Mouse (Mus musculus): ENCODE results near the gene Haao.

Gene Haao

GRCm38 (mm10) chr17:83830616-83831292, 17.0 kb downstream of the Haao start:
- no peak for DNase-seq

GRCm38 (mm10) chr17:83829356-83829755, 18.4 kb downstream of the Haao start:
- no peak for DNase-seq

GRCm38 (mm10) chr17:83823835-83824234, 23.9 kb downstream of the Haao start:
- DNase-seq, result no peak

DNA sequence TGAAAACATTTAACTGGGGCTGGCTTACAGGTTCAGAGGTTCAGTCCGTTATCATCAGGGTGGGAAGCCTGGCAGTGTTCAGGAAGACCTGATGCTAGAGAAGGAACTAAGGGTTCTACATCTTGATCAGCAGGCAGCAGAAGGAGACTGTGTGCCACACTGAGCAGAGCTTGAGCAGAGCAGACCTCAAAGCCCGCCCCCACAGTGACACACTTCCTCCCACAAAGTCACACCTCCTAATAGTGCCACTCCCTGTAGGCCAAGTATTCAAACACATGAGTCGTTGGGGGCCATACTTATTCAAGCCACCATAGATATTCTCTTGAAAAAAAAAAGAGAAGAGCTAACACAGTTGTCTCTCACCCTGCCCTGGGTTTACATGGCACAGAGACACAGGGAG, 25.9 kb downstream of the Haao start:
- no peak for DNase-seq

DNA sequence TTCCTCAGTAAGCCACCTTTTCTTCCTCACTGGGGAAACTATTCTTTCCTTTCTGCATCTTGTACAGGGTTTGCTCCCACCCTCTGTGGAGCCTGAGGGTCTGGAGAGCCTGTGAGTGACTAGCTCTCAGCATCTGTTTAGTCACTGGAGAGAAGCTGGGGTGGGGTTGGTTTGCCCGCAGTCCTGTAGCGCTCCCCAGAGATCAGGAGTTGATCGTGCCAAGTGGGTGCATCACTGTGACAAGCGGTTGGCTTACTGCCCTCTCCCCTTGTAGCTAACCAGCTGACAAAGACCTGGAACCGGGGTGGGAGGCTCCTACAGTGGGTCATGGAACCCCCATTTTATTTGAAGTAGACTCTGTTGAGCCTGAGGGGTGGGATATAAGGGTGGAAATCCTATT, 27.1 kb downstream of the Haao start:
- DNase-seq, result no peak

DNA sequence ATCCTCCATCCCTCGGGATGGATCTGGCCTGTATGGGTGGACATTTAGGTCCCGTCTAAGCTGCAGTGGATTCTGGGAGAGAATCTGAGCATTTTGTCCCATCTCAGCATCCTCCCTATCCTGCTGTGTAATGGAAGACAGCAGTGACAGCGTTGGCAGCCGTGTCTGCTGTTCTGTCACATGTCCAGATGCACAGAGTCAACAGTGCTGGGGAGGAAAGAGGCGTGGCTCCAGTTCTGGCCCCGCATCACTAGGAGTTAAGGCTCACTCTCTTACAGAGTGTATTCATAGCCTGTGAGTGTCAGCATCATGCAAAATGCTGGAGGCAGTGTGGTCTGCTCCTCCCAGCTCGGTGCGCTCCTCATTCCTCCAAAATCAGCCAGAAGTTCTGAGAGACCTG, 28.3 kb downstream of the Haao start:
- DNase-seq, result peak; percentile 41

GRCm38 (mm10) chr17:83816996-83817395, 30.8 kb downstream of the Haao start:
- DNase-seq, result no peak

DNA sequence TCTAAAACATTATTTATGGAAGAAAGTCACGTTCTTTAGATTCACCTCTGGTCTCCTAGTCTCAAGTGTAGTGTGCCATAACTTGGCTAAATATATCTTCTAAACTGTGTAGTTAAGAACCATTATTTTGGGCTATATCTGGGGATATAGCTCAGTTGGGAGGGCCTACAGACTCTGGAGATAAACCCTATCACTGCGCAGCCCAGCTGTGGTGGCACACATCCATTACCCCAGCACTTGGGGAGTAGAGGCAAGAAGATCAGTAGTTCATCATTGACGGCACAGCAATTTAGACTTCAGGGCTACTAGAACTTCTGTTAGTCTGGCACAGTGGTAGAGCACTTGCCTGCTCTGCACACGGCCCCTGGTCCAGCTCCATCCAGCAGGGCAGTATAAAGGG, 34.7 kb downstream of the Haao start:
- DNase-seq, result no peak

GRCm38 (mm10) chr17:83812200-83812944, 35.4 kb downstream of the Haao start:
- no peak for DNase-seq

DNA sequence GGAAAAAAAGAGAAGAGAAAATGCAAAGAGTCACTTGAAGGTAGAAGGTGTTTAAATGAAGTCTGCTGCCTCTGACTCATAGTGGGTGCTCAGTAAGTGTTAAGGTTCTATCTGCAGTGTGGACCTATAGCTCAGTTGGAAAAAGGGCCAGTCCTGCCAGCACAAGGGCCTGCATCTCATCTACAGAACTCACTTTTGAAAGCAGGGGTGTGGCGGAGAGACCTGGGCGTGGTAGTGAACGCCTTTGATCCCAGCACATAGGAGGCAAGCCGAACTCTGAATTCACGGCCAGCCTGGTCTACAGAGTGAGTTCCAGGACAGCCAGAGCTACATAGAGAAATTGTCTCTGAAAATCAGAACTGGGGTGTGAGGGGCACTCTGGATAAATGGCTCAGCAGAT, 37.5 kb downstream of the Haao start:
- DNase-seq, result no peak

- no peak for DNase-seq
Observed at GRCm38 (mm10) chr17:83809197-83809829, 38.5 kb downstream of the Haao start.

DNA sequence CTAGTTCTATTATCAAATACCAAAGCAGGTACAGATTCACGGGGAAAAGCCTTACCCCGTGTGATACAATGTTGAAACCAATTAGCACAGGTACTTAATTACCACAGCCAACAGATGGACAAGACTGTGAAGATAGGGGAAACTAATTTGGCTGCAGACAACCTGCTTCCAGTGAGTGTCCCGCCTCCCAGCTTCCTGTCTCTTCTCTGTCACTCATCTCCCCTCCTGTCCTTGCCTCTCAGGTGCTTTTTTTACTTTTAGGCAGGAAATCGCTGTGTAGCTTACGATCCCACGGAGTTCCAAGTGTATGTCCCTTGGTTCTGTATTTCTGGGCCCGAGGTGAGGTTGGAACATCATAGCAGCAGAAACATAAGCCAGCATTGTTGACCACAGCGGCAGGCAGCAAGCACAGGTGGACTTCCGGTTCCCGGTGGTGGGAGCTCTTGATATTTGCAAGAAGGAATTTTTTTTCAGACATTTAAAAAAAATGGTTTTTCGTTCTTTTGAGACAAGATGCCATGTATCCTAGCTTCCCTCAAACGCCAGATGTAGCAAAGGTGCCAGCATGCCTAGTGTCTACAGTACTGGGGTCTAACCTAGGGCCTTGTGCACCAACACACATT, 39.2 kb downstream of the Haao start:
- no peak for DNase-seq

DNA sequence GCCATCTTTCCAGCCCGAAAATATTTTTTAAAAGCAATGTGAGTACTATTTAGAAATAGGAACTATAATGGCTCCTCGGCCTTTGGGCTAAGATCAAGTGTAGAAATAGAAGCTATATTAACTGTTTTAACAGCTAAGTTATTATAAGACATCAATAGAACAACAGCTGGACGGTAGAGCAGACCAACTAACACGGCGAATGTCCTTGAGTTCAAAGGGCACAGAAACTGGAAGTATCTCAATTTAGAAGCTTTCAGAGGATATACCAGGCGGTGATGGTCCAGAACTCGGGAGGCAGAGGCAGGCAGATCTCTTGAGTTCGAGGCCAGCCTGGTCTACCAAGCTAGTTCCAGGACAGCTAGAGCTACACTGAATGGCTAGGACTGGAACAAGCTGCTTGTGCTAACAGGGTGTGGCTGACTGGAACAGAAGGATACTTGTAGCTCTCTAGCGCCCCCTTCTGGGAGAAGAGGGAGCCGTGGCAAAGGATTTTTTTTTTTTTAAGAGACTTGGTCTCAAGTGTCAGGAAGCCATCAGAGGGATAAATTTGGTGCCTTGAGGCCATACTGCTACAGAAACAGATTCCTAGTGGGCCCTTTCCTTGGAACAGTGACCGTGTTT, 39.9 kb downstream of the Haao start:
- DNase-seq, result peak; percentile 68

GRCm38 (mm10) chr17:83807345-83807744, 40.4 kb downstream of the Haao start:
- DNase-seq, result no peak

GRCm38 (mm10) chr17:83805078-83805477, 42.7 kb downstream of the Haao start:
- no peak for DNase-seq

GRCm38 (mm10) chr17:83803987-83804386, 43.8 kb downstream of the Haao start:
- DNase-seq, result no peak

DNA sequence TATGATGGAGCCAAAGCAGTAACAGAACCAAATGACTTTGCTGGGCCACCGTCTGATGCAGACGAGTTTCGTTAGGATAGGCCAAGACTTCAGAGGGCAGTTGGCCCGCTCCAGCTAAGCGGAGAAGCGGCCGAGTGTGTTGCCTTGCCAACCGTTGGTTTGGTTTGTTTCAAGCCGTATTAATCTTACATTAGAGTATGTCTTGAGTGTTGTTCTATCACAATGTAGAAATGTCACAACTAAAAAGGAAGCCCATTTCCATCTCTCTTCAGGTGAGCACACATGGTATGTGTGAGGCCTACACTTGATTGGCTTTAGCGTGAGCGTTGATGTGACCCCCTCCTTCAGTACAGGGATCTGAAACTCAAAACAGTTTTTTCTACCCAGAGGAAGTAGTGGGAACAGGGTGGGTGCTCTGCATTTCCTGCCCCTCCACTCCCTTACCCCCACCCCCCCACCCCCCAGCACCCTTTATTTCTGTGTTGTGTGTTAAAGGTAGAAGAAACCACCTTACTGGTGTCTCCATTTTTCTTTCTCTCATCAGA, 48.2 kb downstream of the Haao start:
- no peak for DNase-seq

GRCm38 (mm10) chr17:83795121-83795520, 52.6 kb downstream of the Haao start:
- DNase-seq, result no peak

DNA sequence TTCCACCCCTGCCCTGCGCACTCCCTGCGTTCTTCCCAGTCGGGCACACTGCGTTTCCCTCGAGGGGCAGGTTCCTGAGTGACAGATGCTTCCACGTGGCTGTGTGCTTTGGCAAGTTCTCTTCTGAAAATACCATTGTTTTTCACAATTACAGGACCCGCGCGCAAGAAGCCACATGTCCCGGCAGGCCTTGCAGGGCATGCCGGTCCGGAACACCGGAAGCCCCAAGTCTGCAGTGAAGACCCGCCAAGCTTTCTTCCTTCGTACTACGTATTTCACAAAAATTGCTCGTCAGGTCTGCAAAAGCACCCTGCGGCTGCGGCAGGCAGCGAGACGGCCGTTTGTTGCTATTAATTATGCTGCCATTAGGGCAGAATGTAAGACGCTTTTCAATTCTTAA, 55.4 kb downstream of the Haao start:
- no peak for DNase-seq

DNA sequence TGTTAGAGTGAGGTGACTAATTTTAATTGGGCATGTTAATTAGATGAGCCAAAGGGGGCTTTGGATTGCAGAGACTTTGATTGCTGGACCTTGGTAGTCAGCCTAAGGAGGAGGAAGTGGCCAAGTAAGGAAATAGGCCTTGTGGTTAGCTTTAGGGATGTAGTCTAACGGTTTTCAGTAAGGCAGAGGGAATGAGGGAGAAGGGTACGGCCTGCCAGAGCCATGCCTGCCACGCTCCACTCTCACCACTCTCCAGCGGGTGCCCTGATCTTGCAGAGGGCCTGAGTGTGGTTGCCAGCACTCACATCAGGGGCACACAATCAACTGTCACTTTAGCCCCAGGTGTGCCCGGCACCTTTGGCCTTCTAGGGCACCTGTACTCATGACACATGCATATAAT, 57.6 kb downstream of the Haao start:
- DNase-seq, result no peak

GRCm38 (mm10) chr17:83786418-83786817, 61.3 kb downstream of the Haao start:
- no peak for DNase-seq

DNA sequence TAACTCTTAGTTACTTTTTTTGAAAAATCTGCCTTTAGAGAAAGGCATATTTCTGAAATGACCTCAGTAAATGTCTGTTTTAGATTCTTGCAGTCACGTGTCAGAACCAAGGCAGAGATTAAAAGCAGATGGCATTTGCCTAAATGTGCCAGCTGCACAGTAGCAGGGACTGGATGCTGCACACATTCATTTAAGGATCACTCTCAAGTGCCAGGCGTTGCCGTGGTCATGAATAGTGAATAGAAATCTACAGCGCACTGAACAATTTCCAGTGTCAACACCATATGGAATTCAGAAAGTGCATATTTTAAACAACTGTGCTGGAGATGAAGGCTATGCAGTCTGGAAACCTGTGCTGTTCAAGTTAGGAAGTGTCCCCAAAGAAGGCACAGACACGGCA, 65.0 kb downstream of the Haao start:
- DNase-seq, result peak; percentile 79

All from right cerebral cortex, adult 18-20 months (tissue).